Comparison of ENCODE assay signal across 13 mouse cellular contexts in the genomic region with DNA sequence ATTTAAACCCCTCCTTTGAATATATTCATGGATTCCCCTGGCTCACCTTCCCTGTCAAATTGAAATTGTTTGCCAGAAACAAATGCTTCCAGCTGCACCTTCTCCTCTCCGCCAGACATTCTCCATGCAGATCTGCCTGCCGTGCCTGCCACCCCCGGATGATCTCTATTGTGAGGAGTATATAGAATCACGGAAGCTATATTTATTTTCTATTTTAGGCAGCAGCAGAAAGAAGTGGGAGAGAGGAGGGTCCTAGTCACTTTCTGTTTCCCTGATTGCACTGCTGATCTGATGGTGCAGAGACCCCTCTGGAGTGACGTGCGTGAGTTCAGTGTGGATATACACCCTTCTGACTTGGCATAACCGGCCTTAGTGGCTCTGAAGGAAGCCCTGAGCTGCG.
DNase-seq lines count a peak whose midpoint lies in the region; ATAC-seq and TF ChIP-seq lines count a peak whose summit lies in the region.
"Had no signal": no experiment of that assay in that cellular context is flagged by ENCODE, and none has a peak within 500 bp of the region (broad histone marks: within the 10 kb centered on the region; RNA-seq: fewer than 3 reads in every experiment).

No protein-coding gene starts in this region.

- no peaks in the 10 kb centered on the region for H3K9me3 ChIP-seq in hindbrain, embryonic 13.5 days
- H3K9me3 ChIP-seq in hindbrain, embryonic 10.5 days: no peaks in the 10 kb centered on the region
- H3K9me3 ChIP-seq in hindbrain, embryonic 16.5 days (ENCODE audit: control insufficient read depth, low read length): no peaks in the 10 kb centered on the region
- H3K9me3 ChIP-seq: limb, embryonic 12.5 days had no signal

- no peaks in the 10 kb centered on the region for H3K4me1 ChIP-seq in hindbrain, embryonic 13.5 days (replicated peaks)
- no peaks in the 10 kb centered on the region for H3K4me1 ChIP-seq in hindbrain, embryonic 10.5 days (replicated peaks)
- H3K4me1 ChIP-seq in cortical plate, adult 2 months (ENCODE audit: control insufficient read depth, insufficient read depth, low read length): peaks cover 14% of the 10 kb centered on the region
- no peaks in the 10 kb centered on the region; the same call in 1 of the 2 replicates for H3K4me1 ChIP-seq in hindbrain, embryonic 16.5 days (ENCODE audit: control insufficient read depth, insufficient read depth, low read depth, low read length)
- H3K4me1 ChIP-seq: limb, embryonic 12.5 days had no signal

- no peak overlapping the region for H3K4me2 ChIP-seq in hindbrain, embryonic 13.5 days
- H3K4me2 ChIP-seq in hindbrain, embryonic 16.5 days (ENCODE audit: low read length): no peak overlapping the region
- H3K4me2 ChIP-seq: limb, embryonic 12.5 days had no signal

- H3K4me3 ChIP-seq in hindbrain, embryonic 13.5 days: no peak overlapping the region
- no peak overlapping the region for H3K4me3 ChIP-seq in hindbrain, embryonic 10.5 days
- no peak overlapping the region for H3K4me3 ChIP-seq in cortical plate, adult 2 months (ENCODE audit: insufficient read depth, low read length)
- no peak overlapping the region for H3K4me3 ChIP-seq in hindbrain, embryonic 16.5 days (ENCODE audit: low read length)
- H3K4me3 ChIP-seq: limb, embryonic 12.5 days; myocyte had no signal

- no peaks in the 10 kb centered on the region for H3K27me3 ChIP-seq in hindbrain, embryonic 13.5 days
- H3K27me3 ChIP-seq in hindbrain, embryonic 10.5 days (ENCODE audit: insufficient read depth, poor library complexity, severe bottlenecking): no peaks in the 10 kb centered on the region
- no peaks in the 10 kb centered on the region for H3K27me3 ChIP-seq in hindbrain, embryonic 16.5 days (replicated peaks; ENCODE audit: control insufficient read depth, insufficient read depth, low read length)
- H3K27me3 ChIP-seq: limb, embryonic 12.5 days had no signal

- no peak for TF ChIP-seq CTCF in cortical plate, adult 2 months (IDR thresholded peaks at IDR 0.05; ENCODE audit: extremely low read depth, insufficient read depth, low read length)

- WGBS in hindbrain, embryonic 13.5 days: 71% methylated on average over 8 of the region's 8 CpGs
- WGBS in hindbrain, embryonic 10.5 days: 82% methylated on average over 8 of the region's 8 CpGs
- WGBS in hindbrain, embryonic 16.5 days: 49% methylated on average over 8 of the region's 8 CpGs

- no peak overlapping the region for H3K9ac ChIP-seq in hindbrain, embryonic 13.5 days
- H3K9ac ChIP-seq in hindbrain, embryonic 16.5 days (ENCODE audit: low read depth, low read length): no peak overlapping the region
- H3K9ac ChIP-seq: limb, embryonic 12.5 days had no signal

- ATAC-seq in hindbrain, embryonic 13.5 days (ENCODE audit: low FRiP score): no peak
- 0 out of 2 replicates have a peak, but pooled peaks have one; percentile 37 for ATAC-seq in hindbrain, embryonic 16.5 days

- peak overlapping the region; percentile 66; the same call in 1 of the 2 replicates for H3K27ac ChIP-seq in hindbrain, embryonic 13.5 days
- H3K27ac ChIP-seq in hindbrain, embryonic 10.5 days: no peak overlapping the region
- H3K27ac ChIP-seq in cortical plate, adult 2 months (ENCODE audit: insufficient read depth, low read length): peak overlapping the region; percentile 83
- no peak overlapping the region; the same call in 1 of the 2 replicates for H3K27ac ChIP-seq in hindbrain, embryonic 16.5 days (ENCODE audit: low read depth, low read length)
- H3K27ac ChIP-seq: kidney, postnatal 0 days; limb, embryonic 12.5 days had no signal

- TF ChIP-seq POLR2A in cortical plate, adult 2 months (IDR thresholded peaks at IDR 0.05; ENCODE audit: extremely low read depth, insufficient read depth, low read length): no peak

- H3K36me3 ChIP-seq in hindbrain, embryonic 13.5 days: no peaks in the 10 kb centered on the region
- H3K36me3 ChIP-seq in hindbrain, embryonic 10.5 days: no peaks in the 10 kb centered on the region
- H3K36me3 ChIP-seq in hindbrain, embryonic 16.5 days (ENCODE audit: control insufficient read depth, insufficient read depth, low read length): no peaks in the 10 kb centered on the region
- H3K36me3 ChIP-seq: limb, embryonic 12.5 days had no signal

- DNase-seq in hindbrain, embryonic 10.5 days (ENCODE audit: low spot score): no peak
- DNase-seq in right cerebral cortex, adult 2 months (ENCODE audit: low spot score in 2 of 2): peak; percentile 55 to 62
- no peak for DNase-seq in spleen, adult 12 weeks (ENCODE audit: low spot score)
- DNase-seq in thymus, postnatal 36 days: no peak
- DNase-seq: cerebellum, postnatal 36 days; heart, postnatal 14 days; lung, postnatal 14 days had no signal

Comparison
In these comparisons a context has a peak if more than half of its experiments do, and no peak if none do; other contexts are left out.
1. H3K27ac ChIP-seq: peak in hindbrain, embryonic 13.5 days (single experiment) and cortical plate, adult 2 months (single experiment); none in hindbrain, embryonic 10.5 days (single experiment) and hindbrain, embryonic 16.5 days (single experiment).
2. DNase-seq: peak in right cerebral cortex, adult 2 months (2 of 2); none in hindbrain, embryonic 10.5 days (single experiment), spleen, adult 12 weeks (single experiment) and thymus, postnatal 36 days (0 of 2).